Mouse (Mus musculus): ENCODE results near the gene Ccdc124. TPM values are rescaled to one million over a fixed set of nuclear protein-coding genes. Genes with fewer than 3 reads are reported as not detected.

Ccdc124 gene
- polyA plus RNA-seq, 1 experiment from 2014 or later = 61.7 TPM

- TF ChIP-seq CTCF (IDR thresholded peaks at IDR 0.05; ENCODE audit: low read depth) = no peak
- Histone ChIP-seq H3K9me3 (ENCODE audit: control insufficient read depth) (no peaks in the 10 kb centered on the region), H3K27ac (ENCODE audit: low read depth, low read length) (no peak overlapping the region), H3K36me3 (ENCODE audit: control insufficient read depth, insufficient read depth) (no peaks in the 10 kb centered on the region), H3K4me2 (replicated peaks; ENCODE audit: low read depth) (no peak overlapping the region), H3K4me3 (ENCODE audit: low read depth, low read length) (no peak overlapping the region), H3K4me1 (replicated peaks; ENCODE audit: control insufficient read depth, insufficient read depth, low read length) (no peaks in the 10 kb centered on the region; the same call in 1 of the 2 replicates), H3K9ac (ENCODE audit: low read depth, low read length) (0 out of 2 replicates have a peak overlapping the region, but pooled peaks have one; percentile 17), H3K27me3 (replicated peaks; ENCODE audit: control insufficient read depth, insufficient read depth, low read length) (no peaks in the 10 kb centered on the region)
- ATAC-seq = no peak
- WGBS = 52% methylated on average over 6 of the region's 6 CpGs
These were observed 21.9 kb downstream of the Ccdc124 start for GRCm38 (mm10) chr8:70851837-70852236.

DNA sequence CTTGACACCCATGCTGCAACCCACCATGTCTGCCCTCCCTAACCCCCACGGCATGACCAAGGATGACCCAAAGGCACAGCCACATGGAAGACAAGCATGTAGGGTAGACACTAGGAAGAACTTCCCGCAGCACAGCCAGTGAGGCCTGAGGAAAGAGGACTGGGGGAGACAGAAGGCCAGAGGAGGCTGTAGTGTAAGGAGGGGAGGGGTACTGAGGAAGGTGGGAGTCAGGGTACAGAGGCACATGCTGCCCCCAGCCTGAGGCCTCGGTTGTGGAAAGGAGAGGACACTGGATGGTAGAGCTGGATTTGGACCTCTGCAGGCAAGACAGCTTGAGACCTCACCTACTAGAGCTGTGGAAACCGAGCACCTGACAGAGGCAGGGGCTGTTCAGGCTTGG is 22.8 kb downstream of the Ccdc124 start:
- Histone ChIP-seq H3K9me3 (ENCODE audit: control insufficient read depth) (no peaks in the 10 kb centered on the region), H3K36me3 (ENCODE audit: control insufficient read depth, insufficient read depth) (no peaks in the 10 kb centered on the region), H3K9ac (ENCODE audit: low read depth, low read length) (no peak overlapping the region), H3K27ac (ENCODE audit: low read depth, low read length) (no peak overlapping the region), H3K4me2 (replicated peaks; ENCODE audit: low read depth) (no peak overlapping the region), H3K27me3 (replicated peaks; ENCODE audit: control insufficient read depth, insufficient read depth, low read length) (no peaks in the 10 kb centered on the region), H3K4me3 (ENCODE audit: low read depth, low read length) (no peak overlapping the region), H3K4me1 (replicated peaks; ENCODE audit: control insufficient read depth, insufficient read depth, low read length) (no peaks in the 10 kb centered on the region)
- TF ChIP-seq CTCF (IDR thresholded peaks at IDR 0.05; ENCODE audit: low read depth) = no peak
- ATAC-seq = no peak
- 85% methylated on average over 4 of the region's 4 CpGs for WGBS

- Histone ChIP-seq H3K9ac (ENCODE audit: low read depth, low read length) (no peak overlapping the region), H3K27ac (ENCODE audit: low read depth, low read length) (no peak overlapping the region), H3K4me3 (ENCODE audit: low read depth, low read length) (no peak overlapping the region), H3K36me3 (ENCODE audit: control insufficient read depth, insufficient read depth) (no peaks in the 10 kb centered on the region), H3K9me3 (ENCODE audit: control insufficient read depth) (no peaks in the 10 kb centered on the region), H3K4me2 (replicated peaks; ENCODE audit: low read depth) (no peak overlapping the region), H3K27me3 (replicated peaks; ENCODE audit: control insufficient read depth, insufficient read depth, low read length) (no peaks in the 10 kb centered on the region), H3K4me1 (replicated peaks; ENCODE audit: control insufficient read depth, insufficient read depth, low read length) (no peaks in the 10 kb centered on the region)
- no peak for ATAC-seq
- no peak for TF ChIP-seq CTCF (IDR thresholded peaks at IDR 0.05; ENCODE audit: low read depth)
- whole genome bisulfite sequencing = 68% methylated on average over 7 of the region's 7 CpGs
These were observed 23.4 kb downstream of the Ccdc124 start for GRCm38 (mm10) chr8:70850132-70850845.

DNA sequence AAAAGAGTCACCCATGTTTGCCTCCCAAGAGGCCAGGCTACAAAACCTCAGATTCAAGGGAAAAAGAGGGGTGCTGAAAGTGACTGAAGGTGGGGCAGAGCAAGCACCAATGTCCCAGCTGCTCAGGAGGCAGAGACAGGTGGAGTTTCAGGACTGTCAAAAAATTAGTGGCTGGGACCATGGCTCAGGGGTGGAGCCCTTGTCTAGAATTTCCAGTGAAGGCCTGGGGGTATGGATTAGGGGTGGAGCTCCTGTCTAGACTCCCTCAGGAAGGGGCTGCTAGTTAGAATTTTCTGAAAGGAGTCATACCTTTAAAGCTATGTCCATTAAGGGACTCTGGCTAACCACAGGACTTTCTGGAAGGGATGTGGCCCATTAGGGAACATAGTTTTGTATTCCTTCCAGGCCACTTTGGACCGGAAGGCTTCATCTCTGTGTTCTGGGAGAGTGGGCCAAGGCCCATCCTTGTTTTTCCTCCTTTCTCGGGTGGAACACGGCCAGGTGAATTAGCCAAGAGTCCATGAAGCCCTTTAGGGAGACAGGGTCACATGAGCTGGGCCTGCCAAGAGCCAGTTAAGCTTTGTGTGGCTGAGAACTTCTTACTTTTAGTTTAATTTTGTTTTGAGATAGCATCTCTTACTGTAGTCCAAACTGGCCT is 24.3 kb downstream of the Ccdc124 start:
- Histone ChIP-seq H3K9ac (ENCODE audit: low read depth, low read length) (no peak overlapping the region), H3K27me3 (replicated peaks; ENCODE audit: control insufficient read depth, insufficient read depth, low read length) (no peaks in the 10 kb centered on the region), H3K4me3 (ENCODE audit: low read depth, low read length) (no peak overlapping the region), H3K36me3 (ENCODE audit: control insufficient read depth, insufficient read depth) (no peaks in the 10 kb centered on the region), H3K4me2 (replicated peaks; ENCODE audit: low read depth) (no peak overlapping the region), H3K4me1 (replicated peaks; ENCODE audit: control insufficient read depth, insufficient read depth, low read length) (no peaks in the 10 kb centered on the region), H3K9me3 (ENCODE audit: control insufficient read depth) (no peaks in the 10 kb centered on the region), H3K27ac (ENCODE audit: low read depth, low read length) (no peak overlapping the region)
- no peak for ATAC-seq
- TF ChIP-seq CTCF (IDR thresholded peaks at IDR 0.05; ENCODE audit: low read depth) = no peak
- WGBS = 82% methylated on average over 3 of the region's 3 CpGs

DNA sequence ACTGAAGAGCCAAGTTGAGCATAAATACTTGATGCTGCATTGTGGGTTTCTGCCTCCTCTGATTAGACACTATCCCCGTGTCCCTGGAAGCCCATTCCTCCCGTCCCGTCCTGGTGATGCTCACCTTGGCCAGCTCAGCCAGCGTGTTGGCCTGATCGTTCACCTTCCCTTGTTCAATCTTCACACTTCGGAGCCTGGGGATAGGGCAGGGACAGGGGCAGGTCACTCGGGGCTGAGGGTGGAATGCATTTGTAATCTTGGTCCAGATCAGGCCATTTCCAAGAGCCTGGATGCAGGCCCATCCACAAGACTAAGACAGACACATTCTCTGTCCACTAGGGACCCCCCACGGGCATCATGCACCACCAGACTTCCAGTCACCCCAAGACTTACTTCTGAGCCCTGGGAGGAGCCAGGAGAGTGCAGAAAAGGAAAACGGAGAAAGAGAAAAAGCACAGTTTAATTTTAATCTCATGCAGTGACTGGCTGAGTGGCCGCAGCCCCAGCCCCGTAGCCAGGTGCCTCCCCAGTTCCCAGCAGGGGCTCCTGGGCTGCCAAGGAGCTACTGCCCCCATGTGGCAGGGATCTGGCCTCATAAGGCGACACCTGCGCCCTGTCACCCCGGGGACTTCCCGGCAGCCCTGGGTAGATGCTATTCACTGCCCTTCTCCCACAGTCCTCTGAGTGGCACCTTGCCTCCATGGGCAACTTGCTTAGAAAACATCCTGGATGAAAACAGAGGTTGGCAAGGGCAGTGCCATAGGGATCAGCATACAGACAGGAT is 27.2 kb downstream of the Ccdc124 start:
- no peak overlapping the region for H3K27ac ChIP-seq (ENCODE audit: low read depth, low read length)
- no peaks in the 10 kb centered on the region for H3K9me3 ChIP-seq (ENCODE audit: control insufficient read depth)
- peak; percentile 53 for TF ChIP-seq CTCF (IDR thresholded peaks at IDR 0.05; ENCODE audit: low read depth)
- no peaks in the 10 kb centered on the region for H3K4me1 ChIP-seq (replicated peaks; ENCODE audit: control insufficient read depth, insufficient read depth, low read length)
- H3K4me2 ChIP-seq (replicated peaks; ENCODE audit: low read depth) = no peak overlapping the region
- 56% methylated on average over 15 of the region's 15 CpGs for WGBS
- no peaks in the 10 kb centered on the region for H3K27me3 ChIP-seq (replicated peaks; ENCODE audit: control insufficient read depth, insufficient read depth, low read length)
- H3K9ac ChIP-seq (ENCODE audit: low read depth, low read length) = no peak overlapping the region
- no peaks in the 10 kb centered on the region for H3K36me3 ChIP-seq (ENCODE audit: control insufficient read depth, insufficient read depth)
- no peak overlapping the region for H3K4me3 ChIP-seq (ENCODE audit: low read depth, low read length)
- ATAC-seq = no peak

DNA sequence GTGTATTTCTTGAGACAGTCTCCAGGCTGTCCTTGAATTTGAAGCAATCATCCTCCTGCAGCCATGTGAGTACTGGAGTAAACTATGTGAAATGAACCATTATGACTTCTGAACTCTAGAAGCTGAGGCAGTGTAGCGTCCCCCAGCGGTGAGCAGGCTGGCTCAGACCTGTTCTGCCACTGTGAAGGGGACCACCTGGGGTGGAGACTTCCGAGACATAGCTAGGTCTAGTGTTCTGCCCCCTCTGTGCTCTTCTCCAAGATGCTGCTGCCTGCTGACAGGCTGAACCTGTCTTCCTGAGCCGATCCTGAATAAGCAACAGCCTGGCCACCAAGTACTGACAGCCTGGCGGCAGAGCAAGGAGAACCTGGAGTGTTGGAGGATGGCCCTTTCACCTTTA is 28.6 kb downstream of the Ccdc124 start:
- no peak for TF ChIP-seq CTCF (IDR thresholded peaks at IDR 0.05; ENCODE audit: low read depth)
- no peak for ATAC-seq
- Histone ChIP-seq H3K9ac (ENCODE audit: low read depth, low read length) (no peak overlapping the region), H3K36me3 (ENCODE audit: control insufficient read depth, insufficient read depth) (no peaks in the 10 kb centered on the region), H3K4me3 (ENCODE audit: low read depth, low read length) (no peak overlapping the region), H3K27ac (ENCODE audit: low read depth, low read length) (no peak overlapping the region), H3K4me1 (replicated peaks; ENCODE audit: control insufficient read depth, insufficient read depth, low read length) (0 out of 2 replicates have a peak, but pooled peaks cover 3% of the 10 kb centered on the region), H3K27me3 (replicated peaks; ENCODE audit: control insufficient read depth, insufficient read depth, low read length) (no peaks in the 10 kb centered on the region), H3K9me3 (ENCODE audit: control insufficient read depth) (no peaks in the 10 kb centered on the region), H3K4me2 (replicated peaks; ENCODE audit: low read depth) (no peak overlapping the region)
- WGBS = 55% methylated on average over 5 of the region's 5 CpGs

Data from intestine, postnatal 0 days (tissue).